Mouse (Mus musculus) layer of hippocampus, adult 11-12 months (tissue): ENCODE results near the gene Ncl.
A peak's percentile ranks its signal among the peaks of the same experiment; 100 is the strongest.

ENCODE experiments used
- DNase-seq: peaks from one replicate; pipeline ENCODE4 v3.0.0; 2022; ENCODE audit warnings: low spot score

Gene Ncl

DNA sequence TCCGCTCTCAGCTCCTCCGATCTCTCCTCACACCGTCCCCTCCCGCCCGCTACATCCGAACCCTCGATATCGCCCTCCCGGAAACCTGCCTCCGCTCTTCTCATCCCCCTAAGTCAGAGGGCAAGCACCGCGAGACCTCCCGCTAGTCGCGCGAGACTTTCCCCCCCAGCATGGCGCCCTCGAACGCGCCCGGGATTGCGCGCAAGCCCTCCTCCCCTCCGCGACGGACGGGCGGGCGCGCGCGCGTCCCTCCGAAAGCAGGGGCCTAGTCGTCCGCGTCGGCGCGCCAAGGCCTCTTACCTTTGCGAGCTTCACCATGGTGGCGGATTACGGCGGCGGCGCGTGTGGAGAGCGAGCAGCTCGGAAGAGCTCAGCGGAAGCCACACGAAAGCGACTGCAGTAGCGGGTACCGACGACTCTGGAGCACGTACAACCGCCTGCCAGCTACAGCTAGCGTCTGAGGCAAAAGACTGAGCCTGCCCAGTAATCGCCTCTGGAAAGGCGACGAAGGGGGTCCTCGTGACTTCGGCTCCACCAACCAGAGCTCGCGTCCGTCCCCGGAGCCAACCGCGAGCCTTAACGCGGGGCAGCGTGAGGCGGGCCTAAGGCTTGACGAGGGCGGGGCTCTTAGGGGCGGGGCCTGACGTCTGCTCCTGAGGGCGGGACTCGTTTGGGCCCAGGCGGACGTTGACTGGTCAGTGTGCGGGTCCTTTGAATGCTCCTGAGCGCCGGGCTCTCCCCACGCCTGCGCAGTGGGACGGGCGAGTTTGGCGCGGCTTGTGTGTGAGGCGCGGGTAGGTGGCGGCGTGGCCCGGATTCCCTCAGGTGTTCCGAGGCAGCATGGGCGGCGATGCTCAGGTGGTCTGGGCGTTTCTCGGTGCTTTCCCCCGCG, at the start of gene Ncl:
TSS of gene Ncl (minus strand) at position 495 of the 892 bp plus-strand sequence.
- peak; percentile 98 for DNase-seq

DNA sequence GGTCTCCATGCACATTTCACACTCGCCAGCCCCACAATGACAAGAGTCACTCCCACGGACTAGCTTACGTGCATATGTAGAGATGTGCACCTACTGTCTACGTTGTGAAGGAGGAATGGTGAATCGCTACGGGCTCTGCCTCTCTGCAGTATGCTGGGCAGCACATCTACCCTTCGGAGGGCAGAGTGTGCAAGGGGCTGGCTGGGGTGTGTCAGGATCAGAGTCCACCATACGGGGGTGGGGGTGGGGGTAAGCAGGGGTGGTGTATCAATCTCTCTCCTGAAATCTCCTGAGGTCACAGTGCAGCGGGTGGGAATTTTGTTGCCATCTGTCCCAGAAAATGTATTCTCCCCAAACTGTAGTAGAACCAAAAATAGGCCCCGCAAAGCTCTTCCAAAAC, 49.3 kb upstream of the Ncl start:
- DNase-seq, result no peak

DNA sequence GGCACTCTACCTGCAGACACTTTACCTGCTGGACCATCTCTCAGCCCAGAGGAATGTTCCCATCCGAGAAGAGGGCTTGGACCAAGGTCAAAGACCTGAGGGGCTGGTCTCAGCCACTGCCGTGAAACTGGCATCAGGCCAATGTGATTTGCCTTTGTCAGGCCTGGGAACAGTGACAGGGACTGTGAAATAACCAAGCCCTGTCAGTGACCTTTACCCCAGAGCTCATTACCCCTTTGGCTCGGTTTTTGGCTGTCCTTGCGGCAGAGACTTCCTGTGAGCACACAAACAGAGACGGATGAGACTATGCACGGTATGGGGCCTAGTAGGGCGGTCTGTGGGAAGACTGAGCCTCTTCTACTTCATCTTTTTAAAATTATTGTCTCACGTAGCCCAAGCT, 47.7 kb upstream of the Ncl start:
- DNase-seq, result no peak

- peak; percentile 45 for DNase-seq
These were observed 47.1 kb upstream of the Ncl start for GRCm38 (mm10) chr1:86406313-86406712.

- no peak for DNase-seq
These were observed 45.6 kb upstream of the Ncl start for GRCm38 (mm10) chr1:86404834-86405233.

- no peak for DNase-seq
These were observed 41.0 kb upstream of the Ncl start for GRCm38 (mm10) chr1:86400096-86400754.

- DNase-seq, result no peak
These were observed 40.1 kb upstream of the Ncl start for GRCm38 (mm10) chr1:86399322-86399721.

- no peak for DNase-seq
These were observed 39.0 kb upstream of the Ncl start for GRCm38 (mm10) chr1:86398222-86398621.

DNA sequence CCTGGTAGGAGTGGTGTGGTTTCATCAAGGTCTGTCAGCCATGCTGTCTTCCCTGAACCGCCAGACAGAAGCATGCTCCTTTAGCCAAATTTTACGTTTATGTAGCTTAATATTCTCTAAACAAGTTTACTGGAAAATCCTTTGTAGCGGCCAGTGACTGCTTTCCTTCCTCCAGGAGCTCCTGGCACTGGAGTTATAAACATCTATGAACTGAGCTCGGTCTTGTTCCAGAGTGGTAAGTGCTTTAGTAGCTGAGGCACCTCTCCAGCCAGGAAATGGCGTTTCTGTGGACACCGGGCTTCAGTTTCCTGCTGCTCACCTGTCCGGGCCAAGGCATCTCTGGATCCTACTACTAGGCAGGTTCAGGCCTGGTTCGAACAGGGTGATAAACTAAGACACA, 38.4 kb upstream of the Ncl start:
- no peak for DNase-seq

- no peak for DNase-seq
These were observed 36.7 kb upstream of the Ncl start for GRCm38 (mm10) chr1:86395897-86396296.

DNA sequence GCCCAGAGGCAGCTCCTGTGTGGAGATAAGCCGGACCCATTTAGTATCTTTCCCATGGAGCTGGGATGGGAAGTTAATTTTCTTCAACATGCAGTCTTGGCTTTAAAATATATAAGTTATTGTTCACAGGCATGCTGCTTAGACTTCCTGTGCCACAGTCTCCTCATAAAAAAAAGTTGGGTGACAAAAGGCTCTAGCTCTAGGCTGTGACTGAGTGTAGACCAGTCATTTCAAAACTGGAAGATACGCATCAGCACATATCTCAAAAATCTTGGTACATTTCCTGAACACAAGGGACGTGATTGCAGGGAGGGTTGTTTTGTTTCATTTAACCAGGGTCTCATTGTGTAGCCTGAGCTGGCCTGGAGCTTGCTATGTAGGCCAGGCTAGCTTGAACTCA, 35.0 kb upstream of the Ncl start:
- no peak for DNase-seq

DNA sequence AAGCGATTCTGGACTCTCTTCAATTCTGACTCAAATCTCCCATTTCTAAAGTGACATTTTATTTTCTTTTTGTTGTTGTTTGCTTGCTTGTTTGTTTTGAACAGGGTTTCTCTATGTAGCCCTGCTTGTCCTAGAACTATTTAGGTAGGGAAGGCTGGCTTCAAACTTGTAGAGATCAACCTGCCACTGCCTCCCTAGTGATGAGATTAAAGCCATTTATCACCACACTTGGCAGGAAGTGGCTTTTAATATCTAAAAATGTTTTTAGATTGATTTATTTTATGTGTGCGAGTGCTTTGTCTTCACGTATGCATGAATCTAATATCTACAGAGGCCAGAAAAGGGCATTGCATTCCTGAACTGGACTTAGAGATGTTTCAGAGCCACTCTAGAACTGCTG, 34.0 kb upstream of the Ncl start:
- no peak for DNase-seq

GRCm38 (mm10) chr1:86391425-86391824, 32.2 kb upstream of the Ncl start:
- DNase-seq, result no peak

- DNase-seq, result peak; percentile 73
These were observed 30.0 kb upstream of the Ncl start for GRCm38 (mm10) chr1:86389230-86389629.

- DNase-seq, result peak; percentile 78
These were observed 21.8 kb upstream of the Ncl start for GRCm38 (mm10) chr1:86381027-86381426.

GRCm38 (mm10) chr1:86379161-86379569, 20.0 kb upstream of the Ncl start:
- peak; percentile 29 for DNase-seq

GRCm38 (mm10) chr1:86378662-86379061, 19.5 kb upstream of the Ncl start:
- DNase-seq, result no peak

DNA sequence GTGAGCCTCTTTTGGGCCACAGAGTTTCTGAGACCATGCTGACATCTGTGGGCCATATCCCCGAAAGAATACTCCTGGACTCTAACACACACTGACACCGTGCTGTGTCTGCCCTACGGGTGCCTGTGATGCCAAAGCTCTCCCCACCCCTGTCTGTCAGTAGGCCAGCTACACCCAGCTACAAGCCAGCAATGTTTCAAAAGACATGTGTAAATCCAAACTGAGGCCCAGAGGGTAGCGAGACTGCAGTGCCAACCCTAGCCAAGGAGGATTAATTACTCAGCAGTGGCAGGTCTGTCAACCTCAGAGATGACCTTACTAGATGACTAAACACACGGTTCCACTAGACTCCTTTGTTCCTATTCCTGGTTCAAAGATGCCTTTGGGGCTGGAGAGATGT, 17.2 kb upstream of the Ncl start:
- DNase-seq, result no peak

DNA sequence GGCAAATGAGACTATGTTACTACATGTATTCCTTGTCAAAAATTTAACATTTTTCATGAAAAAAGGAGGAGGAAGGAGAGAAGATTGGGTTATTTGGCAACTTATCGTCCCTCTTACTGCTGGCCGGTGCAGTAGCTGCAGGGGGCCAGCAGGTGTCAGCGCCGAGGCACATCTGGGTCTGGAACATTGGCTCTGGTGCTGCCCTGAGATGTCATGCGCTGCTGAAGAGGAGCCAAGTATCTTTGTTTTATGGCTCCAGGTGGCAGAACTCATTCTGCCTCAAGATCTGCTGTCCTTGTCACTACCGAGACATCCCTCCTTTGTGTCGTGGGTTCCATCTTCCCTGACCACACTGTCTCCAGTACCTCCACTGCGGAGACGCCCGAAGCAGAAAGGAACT, 12.8 kb upstream of the Ncl start:
- DNase-seq, result peak; percentile 59

DNA sequence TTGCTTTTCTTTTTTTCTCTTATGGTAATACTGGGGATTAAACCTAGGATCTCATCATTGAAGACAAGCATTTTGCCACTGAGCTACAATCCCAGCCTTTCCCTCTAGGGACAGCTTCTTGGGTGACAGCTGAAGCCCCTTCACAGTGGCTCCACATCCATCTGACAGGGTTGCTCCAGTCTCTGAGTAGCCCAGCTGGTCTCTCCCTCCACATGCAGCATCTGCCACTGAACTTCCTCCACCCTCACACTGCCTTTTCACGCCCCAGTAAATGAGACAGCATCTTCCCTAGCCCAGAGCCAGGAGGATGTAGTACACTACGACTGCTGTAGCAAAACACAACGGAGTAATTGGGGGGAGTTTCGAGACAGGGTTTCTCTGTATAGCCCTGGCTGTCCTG, 8.9 kb upstream of the Ncl start:
- no peak for DNase-seq

- no peak for DNase-seq
These were observed 4.5 kb upstream of the Ncl start for GRCm38 (mm10) chr1:86363671-86364070.

- DNase-seq, result no peak
These were observed 2.8 kb upstream of the Ncl start for GRCm38 (mm10) chr1:86361852-86362615.

DNA sequence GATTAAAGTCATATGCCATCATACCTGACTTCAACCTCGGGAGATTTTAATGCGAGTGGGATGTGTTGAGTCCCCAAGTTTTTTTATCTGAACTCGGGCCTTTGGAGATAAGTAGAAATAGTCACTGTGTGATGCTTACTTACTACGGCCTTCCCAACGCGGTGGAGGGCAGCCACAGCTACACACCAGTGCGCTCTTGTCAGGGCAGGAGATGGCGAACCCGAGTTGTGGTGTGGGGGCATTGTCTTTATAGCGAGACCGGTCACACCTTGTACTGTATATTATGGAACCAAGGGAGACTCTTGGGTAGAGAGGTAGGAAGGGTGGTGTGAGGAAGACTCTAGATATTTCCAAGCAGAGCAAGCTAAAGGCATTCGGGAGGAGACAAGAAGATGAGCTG, 1.2 kb upstream of the Ncl start:
- DNase-seq, result no peak
